Mouse (Mus musculus): ENCODE results near the gene Apof. TPM values are rescaled to one million over a fixed set of nuclear protein-coding genes. Genes with fewer than 3 reads are reported as not detected.

Apof gene
- polyA plus RNA-seq (2012; rRNA removed) = 0.23 and 0.58 TPM in 2 replicates

- DNase-seq (ENCODE audit: extremely low spot score in 1 of 2, low spot score in 1 of 2) = no peak
Observed at GRCm38 (mm10) chr10:128268371-128268770, at the start of gene Apof. Gene Apof (plus strand): TSS chr10:128268671.

- no peak for DNase-seq (ENCODE audit: extremely low spot score in 1 of 2, low spot score in 1 of 2)
Observed at GRCm38 (mm10) chr10:128221533-128222286, 46.8 kb upstream of the Apof start.

- no peak for DNase-seq (ENCODE audit: extremely low spot score in 1 of 2, low spot score in 1 of 2)
Observed at GRCm38 (mm10) chr10:128225064-128225463, 43.4 kb upstream of the Apof start.

- no peak for DNase-seq (ENCODE audit: extremely low spot score in 1 of 2, low spot score in 1 of 2)
Observed at GRCm38 (mm10) chr10:128225538-128225937, 42.9 kb upstream of the Apof start, which contains the start of gene Mip. Gene Mip (plus strand): TSS chr10:128225838.

- DNase-seq (ENCODE audit: extremely low spot score in 1 of 2, low spot score in 1 of 2) = no peak
Observed at GRCm38 (mm10) chr10:128227592-128227991, 40.9 kb upstream of the Apof start.

GRCm38 (mm10) chr10:128228009-128228408 lies 40.5 kb upstream of the Apof start:
- DNase-seq (ENCODE audit: extremely low spot score in 1 of 2, low spot score in 1 of 2) = no peak

- DNase-seq (ENCODE audit: extremely low spot score in 1 of 2, low spot score in 1 of 2) = no peak
Observed at GRCm38 (mm10) chr10:128230582-128230981, 37.9 kb upstream of the Apof start.

- no peak for DNase-seq (ENCODE audit: extremely low spot score in 1 of 2, low spot score in 1 of 2)
Observed at GRCm38 (mm10) chr10:128231146-128231545, 37.3 kb upstream of the Apof start.

- DNase-seq (ENCODE audit: extremely low spot score in 1 of 2, low spot score in 1 of 2) = peak in 1 of 2 experiments; percentile 84
Observed at GRCm38 (mm10) chr10:128231697-128232419, 36.6 kb upstream of the Apof start, which contains the start of gene Timeless. Gene Timeless (plus strand): TSS chr10:128232065.

- DNase-seq (ENCODE audit: extremely low spot score in 1 of 2, low spot score in 1 of 2) = peak in 1 of 2 experiments; percentile 85
Observed at GRCm38 (mm10) chr10:128232420-128232985, 36.0 kb upstream of the Apof start.

- DNase-seq (ENCODE audit: extremely low spot score in 1 of 2, low spot score in 1 of 2) = no peak
Observed at GRCm38 (mm10) chr10:128236321-128236720, 32.1 kb upstream of the Apof start.

GRCm38 (mm10) chr10:128237807-128238480 lies 30.5 kb upstream of the Apof start:
- DNase-seq (ENCODE audit: extremely low spot score in 1 of 2, low spot score in 1 of 2) = peak in 1 of 2 experiments; percentile 32

- DNase-seq (ENCODE audit: extremely low spot score in 1 of 2, low spot score in 1 of 2) = no peak
Observed at GRCm38 (mm10) chr10:128239140-128239539, 29.3 kb upstream of the Apof start.

- DNase-seq (ENCODE audit: extremely low spot score in 1 of 2, low spot score in 1 of 2) = no peak
Observed at GRCm38 (mm10) chr10:128240131-128240530, 28.3 kb upstream of the Apof start.

- no peak for DNase-seq (ENCODE audit: extremely low spot score in 1 of 2, low spot score in 1 of 2)
Observed at GRCm38 (mm10) chr10:128243252-128243651, 25.2 kb upstream of the Apof start.

GRCm38 (mm10) chr10:128244121-128244520 lies 24.4 kb upstream of the Apof start:
- DNase-seq (ENCODE audit: extremely low spot score in 1 of 2, low spot score in 1 of 2) = no peak

- DNase-seq (ENCODE audit: extremely low spot score in 1 of 2, low spot score in 1 of 2) = no peak
Observed at GRCm38 (mm10) chr10:128247020-128247732, 21.3 kb upstream of the Apof start.

GRCm38 (mm10) chr10:128250565-128250964 lies 17.9 kb upstream of the Apof start:
- DNase-seq (ENCODE audit: extremely low spot score in 1 of 2, low spot score in 1 of 2) = no peak

GRCm38 (mm10) chr10:128253677-128254255 lies 14.7 kb upstream of the Apof start, which contains the start of gene Apon:
Gene Apon (plus strand): TSS chr10:128254096.
- DNase-seq (ENCODE audit: extremely low spot score in 1 of 2, low spot score in 1 of 2) = no peak

GRCm38 (mm10) chr10:128255925-128256324 lies 12.5 kb upstream of the Apof start:
- DNase-seq (ENCODE audit: extremely low spot score in 1 of 2, low spot score in 1 of 2) = no peak
